Mouse (Mus musculus) brown adipose tissue, adult 24 weeks (tissue): ENCODE measurements around the gene Ncf2. TPM values are rescaled to one million over a fixed set of nuclear protein-coding genes. Genes with fewer than 3 reads are reported as not detected.
"Not testable (repeated sequence)": the region's sequence is repeated elsewhere in the genome, so short reads cannot be mapped to it uniquely, and the experiment has no call there.

Experiments
- H3K27ac ChIP-seq: fragments of 200-500 bp; replicated peaks from 2 replicates; pipeline ENCODE4 v1.5.1; 2012; ENCODE audit warnings: low read depth, mild to moderate bottlenecking, low read length
- H3K4me1 ChIP-seq: fragments of 200-500 bp; 2 replicates; pipeline ENCODE4 v1.6.1; 2012; ENCODE audit warnings: low read length, mixed read lengths; ENCODE audit not compliant: control insufficient read depth, insufficient read depth, insufficient read length
- H3K4me3 ChIP-seq: fragments of 200-500 bp; 2 replicates; pipeline ENCODE4 v1.5.1; 2012; ENCODE audit warnings: low read depth, mild to moderate bottlenecking, low read length, moderate library complexity; ENCODE audit not compliant: insufficient read depth
- polyA plus RNA-seq: library from polyadenylated mRNA; stranded (reverse); fragments of >200 nt; gene quantifications from 2 replicates; pipeline ENCODE4 v1.2.4, GENCODE M21; 2012; ENCODE audit not compliant: missing spikeins, insufficient read depth, insufficient read length

Gene Ncf2
- polyA plus RNA-seq = 2.4 and 3.9 TPM in 2 replicates

GRCm38 (mm10) chr1:152799897-152800296 lies at the start of gene Ncf2:
TSS of gene Ncf2 (plus strand) at chr1:152800194.
- Histone ChIP-seq H3K4me1 (peaks cover 3% of the 10 kb centered on the region; the same call in 1 of the 2 replicates), H3K4me3 (no peak within 1 kb of the TSS), H3K27ac (peak within 1 kb of the TSS; percentile 8; the same call in 1 of the 2 replicates)

- H3K4me3 ChIP-seq = no peak within 1 kb of the TSS
- H3K4me1 ChIP-seq = no peaks in the 10 kb centered on the region
- no peak within 1 kb of the TSS; the same call in 1 of the 2 replicates for H3K27ac ChIP-seq
These were observed 49.6 kb upstream of the Ncf2 start, which contains the start of gene Apobec4 for GRCm38 (mm10) chr1:152750312-152750965. TSS of gene Apobec4 (plus strand) at chr1:152750551.

- Histone ChIP-seq H3K4me1 (no peaks in the 10 kb centered on the region), H3K27ac (no peak overlapping the region), H3K4me3 (no peak overlapping the region)
These were observed 38.2 kb upstream of the Ncf2 start for GRCm38 (mm10) chr1:152761791-152762190.

GRCm38 (mm10) chr1:152766032-152766772 lies 33.8 kb upstream of the Ncf2 start, which contains the start of the genes Rgl1 and Arpc5:
TSS of gene Rgl1 (minus strand) at chr1:152766351.
TSS of gene Arpc5 (plus strand) at chr1:152766542.
- H3K4me1 ChIP-seq = no peaks in the 10 kb centered on the region
- peak within 1 kb of the TSS; percentile 85 for H3K27ac ChIP-seq
- H3K4me3 ChIP-seq = peak within 1 kb of the TSS; percentile 98

GRCm38 (mm10) chr1:152766804-152767748 lies 32.9 kb upstream of the Ncf2 start:
- Histone ChIP-seq H3K27ac (peak overlapping the region; percentile 85), H3K4me1 (no peaks in the 10 kb centered on the region), H3K4me3 (peak overlapping the region; percentile 98)

- H3K27ac ChIP-seq = no peak overlapping the region
- H3K4me3 ChIP-seq = no peak overlapping the region; the same call in 1 of the 2 replicates
- H3K4me1 ChIP-seq = no peaks in the 10 kb centered on the region
These were observed 32.1 kb upstream of the Ncf2 start for GRCm38 (mm10) chr1:152767749-152768488.

GRCm38 (mm10) chr1:152771016-152771415 lies 29.0 kb upstream of the Ncf2 start:
- H3K4me1 ChIP-seq = no peaks in the 10 kb centered on the region
- no peak overlapping the region for H3K27ac ChIP-seq
- no peak overlapping the region for H3K4me3 ChIP-seq

GRCm38 (mm10) chr1:152774601-152775000 lies 25.4 kb upstream of the Ncf2 start:
- not testable (repeated sequence) for H3K4me1 ChIP-seq, H3K4me3 ChIP-seq, H3K27ac ChIP-seq

- no peak overlapping the region for H3K4me3 ChIP-seq
- no peaks in the 10 kb centered on the region for H3K4me1 ChIP-seq
- no peak overlapping the region for H3K27ac ChIP-seq
These were observed 20.8 kb upstream of the Ncf2 start for GRCm38 (mm10) chr1:152779071-152779737.

GRCm38 (mm10) chr1:152784620-152785019 lies 15.4 kb upstream of the Ncf2 start:
- no peaks in the 10 kb centered on the region for H3K4me1 ChIP-seq
- H3K27ac ChIP-seq = no peak overlapping the region
- no peak overlapping the region for H3K4me3 ChIP-seq

GRCm38 (mm10) chr1:152785446-152785845 lies 14.5 kb upstream of the Ncf2 start:
- H3K4me3 ChIP-seq, H3K4me1 ChIP-seq: not testable (repeated sequence)

GRCm38 (mm10) chr1:152786953-152787352 lies 13.0 kb upstream of the Ncf2 start:
- H3K4me1 ChIP-seq = no peaks in the 10 kb centered on the region
- H3K4me3 ChIP-seq = no peak overlapping the region
- H3K27ac ChIP-seq = no peak overlapping the region

More at GRCm38 (mm10) chr1:152785446-152785845, 14.5 kb upstream of the Ncf2 start:
- not testable (repeated sequence) for H3K27ac ChIP-seq

GRCm38 (mm10) chr1:152788121-152788660 lies 11.8 kb upstream of the Ncf2 start:
- Histone ChIP-seq H3K4me3 (no peak overlapping the region), H3K4me1 (no peaks in the 10 kb centered on the region), H3K27ac (no peak overlapping the region)
